ENCODE assay signal across 7 mouse cellular contexts in genomic region chr7:99916741-99917319, GRCm38 (mm10). TPM values are rescaled to one million over a fixed set of nuclear protein-coding genes. Genes with fewer than 3 reads are reported as not detected.
DNase-seq lines count a peak whose midpoint lies in the region; ATAC-seq and TF ChIP-seq lines count a peak whose summit lies in the region.

No protein-coding gene starts in this region.

- TF ChIP-seq POLR2A in small intestine, adult 2 months (IDR thresholded peaks at IDR 0.05; ENCODE audit: low read depth, low read length): no peak

- intact Hi-C loops in left cerebral cortex, postnatal 25 days (cut with DNase I): no loop called here

- H3K9ac ChIP-seq in forebrain, embryonic 14.5 days (ENCODE audit: low read length): peak overlapping the region; percentile 54
- peak overlapping the region; percentile 66 for H3K9ac ChIP-seq in hindbrain, embryonic 13.5 days

- TF ChIP-seq CTCF in small intestine, adult 2 months (IDR thresholded peaks at IDR 0.05; ENCODE audit: extremely low read depth, insufficient read length, insufficient replicate concordance, low read depth, low read length): peak; percentile 53; the same call in 1 of the 2 replicates

- peak overlapping the region; percentile 57 for H3K4me2 ChIP-seq in forebrain, embryonic 14.5 days (ENCODE audit: low read length)
- H3K4me2 ChIP-seq in hindbrain, embryonic 13.5 days: peak overlapping the region; percentile 67

- peak; percentile 54 for ATAC-seq in forebrain, embryonic 14.5 days
- peak; percentile 62 for ATAC-seq in hindbrain, embryonic 13.5 days (ENCODE audit: low FRiP score)

- no peaks in the 10 kb centered on the region for H3K9me3 ChIP-seq in forebrain, embryonic 14.5 days (replicated peaks; ENCODE audit: control insufficient read depth, low read length)
- H3K9me3 ChIP-seq in hindbrain, embryonic 13.5 days: no peaks in the 10 kb centered on the region
- H3K9me3 ChIP-seq in megakaryocyte, embryonic 14.5 days: no peaks in the 10 kb centered on the region

- DNase-seq in WW6 (ENCODE audit: low read depth, low spot score): peak; percentile 57
- DNase-seq in c-Kit-positive CD71-negative TER-119-negative erythroid progenitor cells, embryonic 14.5 days (ENCODE audit: low read depth): peak; percentile 29
- DNase-seq in forebrain, embryonic 14.5 days (ENCODE audit: low spot score): peak; percentile 60
- DNase-seq in left cerebral cortex, postnatal 25 days (ENCODE audit: low spot score in 2 of 2): peak; percentile 35 to 47

- peaks cover 13% of the 10 kb centered on the region for H3K4me1 ChIP-seq in forebrain, embryonic 14.5 days (ENCODE audit: control insufficient read depth, insufficient read depth, low read length)
- H3K4me1 ChIP-seq in hindbrain, embryonic 13.5 days (replicated peaks): peaks cover 24% of the 10 kb centered on the region
- peaks cover 16% of the 10 kb centered on the region for H3K4me1 ChIP-seq in megakaryocyte, embryonic 14.5 days
- H3K4me1 ChIP-seq in small intestine, adult 2 months (ENCODE audit: control insufficient read depth, insufficient read depth, insufficient read length, low read length): peaks cover 9% of the 10 kb centered on the region; the same call in 1 of the 2 replicates

- H3K36me3 ChIP-seq in forebrain, embryonic 14.5 days (ENCODE audit: control insufficient read depth, insufficient read depth, low read length): no peaks in the 10 kb centered on the region
- H3K36me3 ChIP-seq in hindbrain, embryonic 13.5 days: peaks cover 19% of the 10 kb centered on the region
- H3K36me3 ChIP-seq in megakaryocyte, embryonic 14.5 days (replicated peaks; ENCODE audit: low read length): peaks cover 22% of the 10 kb centered on the region
- no peaks in the 10 kb centered on the region for H3K36me3 ChIP-seq in small intestine, adult 2 months (ENCODE audit: control insufficient read depth, insufficient read depth, low read length)

- WGBS in forebrain, embryonic 14.5 days: 4% methylated on average over 22 of the region's 22 CpGs
- WGBS in hindbrain, embryonic 13.5 days: 7% methylated on average over 22 of the region's 22 CpGs
- WGBS in small intestine, adult 2 months: 6% methylated on average over 22 of the region's 22 CpGs

- H3K27ac ChIP-seq in forebrain, embryonic 14.5 days (ENCODE audit: low read depth, low read length): no peak overlapping the region
- H3K27ac ChIP-seq in hindbrain, embryonic 13.5 days: no peak overlapping the region
- no peak overlapping the region for H3K27ac ChIP-seq in small intestine, adult 2 months (ENCODE audit: insufficient read depth, low read depth, low read length)

- peak overlapping the region; percentile 26 for H3K4me3 ChIP-seq in forebrain, embryonic 14.5 days (ENCODE audit: low read depth, low read length)
- H3K4me3 ChIP-seq in hindbrain, embryonic 13.5 days: peak overlapping the region; percentile 32
- peak overlapping the region; percentile 85 for H3K4me3 ChIP-seq in megakaryocyte, embryonic 14.5 days (replicated peaks)
- peak overlapping the region; percentile 42 for H3K4me3 ChIP-seq in small intestine, adult 2 months (ENCODE audit: low read depth, low read length)

- peaks cover 6% of the 10 kb centered on the region; the same call in 1 of the 2 replicates for H3K27me3 ChIP-seq in forebrain, embryonic 14.5 days (replicated peaks; ENCODE audit: control insufficient read depth, insufficient read depth, low read length)
- peaks cover 42% of the 10 kb centered on the region for H3K27me3 ChIP-seq in hindbrain, embryonic 13.5 days
- H3K27me3 ChIP-seq in megakaryocyte, embryonic 14.5 days (replicated peaks): peaks cover 73% of the 10 kb centered on the region
- no peaks in the 10 kb centered on the region for H3K27me3 ChIP-seq in small intestine, adult 2 months (ENCODE audit: control insufficient read depth, insufficient read depth, low read length)

RNA-seq across cellular contexts. Expression of gene Spcs2, which starts 53.6 kb away (rescaled TPM):
- polyA plus RNA-seq in forebrain, embryonic 14.5 days (2014; fragmentation: Nextera tagmentation; extraction: Ambion mirVana): 282 and 300 TPM in 2 replicates
- polyA plus RNA-seq in hindbrain, embryonic 13.5 days (2015; fragmentation: Nextera tagmentation; extraction: Ambion mirVana): 331 and 344 TPM in 2 replicates
- 100 to 1,000 TPM in 1 of 2 experiments, 10 to 100 TPM in 1; 93.5 to 102 TPM for total RNA-seq in left cerebral cortex, postnatal 25 days (2021)
- 18.5 and 108 TPM in 2 replicates for polyA plus RNA-seq in megakaryocyte, embryonic 14.5 days (2012; ENCODE audit: insufficient read depth, low replicate concordance)
- 6.3 and 12.0 TPM in 2 replicates for polyA plus RNA-seq in small intestine, adult 2 months (2012; rRNA removed)

RNA-seq across cellular contexts. Expression of gene Xrra1, which starts 57.9 kb away (rescaled TPM):
- 0.39 and 0.64 TPM in 2 replicates for polyA plus RNA-seq in forebrain, embryonic 14.5 days (2014; fragmentation: Nextera tagmentation; extraction: Ambion mirVana)
- 0.51 and 0.72 TPM in 2 replicates for polyA plus RNA-seq in hindbrain, embryonic 13.5 days (2015; fragmentation: Nextera tagmentation; extraction: Ambion mirVana)
- 1 to 10 TPM in 1 of 2 experiments, under 1 TPM in 1; 0.78 to 1.2 TPM for total RNA-seq in left cerebral cortex, postnatal 25 days (2021)
- polyA plus RNA-seq in megakaryocyte, embryonic 14.5 days (2012; ENCODE audit: insufficient read depth, low replicate concordance): 0.08 TPM in 1 of 2 replicates, not detected in the other
- polyA plus RNA-seq in small intestine, adult 2 months (2012; rRNA removed): 0.05 TPM in 1 of 2 replicates, not detected in the other

Comparison
In these comparisons a context has a peak if more than half of its experiments do, and no peak if none do; other contexts are left out.
1. H3K4me3 ChIP-seq: peak in every context shown above with its lines; median percentile 85 in megakaryocyte, embryonic 14.5 days; 42 in small intestine, adult 2 months; 32 in hindbrain, embryonic 13.5 days; 26 in forebrain, embryonic 14.5 days.